Mouse (Mus musculus): ENCODE results near the gene Zfp61. TPM values are rescaled to one million over a fixed set of nuclear protein-coding genes. Genes with fewer than 3 reads are reported as not detected.

Gene Zfp61
- polyA plus RNA-seq (2012; rRNA removed), result 12.1 and 12.4 TPM in 2 replicates

- no peaks in the 10 kb centered on the region; the same call in 1 of the 2 replicates for H3K36me3 ChIP-seq (ENCODE audit: control insufficient read depth, insufficient read depth, low read length)
- H3K27ac ChIP-seq (ENCODE audit: control insufficient read depth, insufficient read depth, low read depth, low read length), result peak within 1 kb of the TSS; percentile 72
- H3K4me3 ChIP-seq (ENCODE audit: control insufficient read depth, low read depth, low read length), result peak within 1 kb of the TSS; percentile 38
- no peaks in the 10 kb centered on the region for H3K27me3 ChIP-seq (ENCODE audit: control insufficient read depth, insufficient read depth, low read length)
- TF ChIP-seq POLR2A (IDR thresholded peaks at IDR 0.05; ENCODE audit: control insufficient read depth, low read depth, low read length) (no peak), CTCF (IDR thresholded peaks at IDR 0.05; ENCODE audit: control insufficient read depth, insufficient read depth, insufficient replicate concordance, low read depth, low read length) (no peak)
- H3K4me1 ChIP-seq (ENCODE audit: control insufficient read depth, insufficient read depth, low read length), result peaks cover 8% of the 10 kb centered on the region
Observed at GRCm38 (mm10) chr7:24300771-24301282, at the start of gene Zfp61. Zfp61 (minus strand) TSS chr7:24301232.

GRCm38 (mm10) chr7:24348896-24349295 is 47.9 kb upstream of the Zfp61 start, which contains the start of gene Lypd5:
Lypd5 (plus strand) TSS chr7:24349196.
- Histone ChIP-seq H3K27me3 (ENCODE audit: control insufficient read depth, insufficient read depth, low read length) (no peaks in the 10 kb centered on the region), H3K36me3 (ENCODE audit: control insufficient read depth, insufficient read depth, low read length) (no peaks in the 10 kb centered on the region), H3K27ac (ENCODE audit: control insufficient read depth, insufficient read depth, low read depth, low read length) (no peak within 1 kb of the TSS), H3K4me1 (ENCODE audit: control insufficient read depth, insufficient read depth, low read length) (no peaks in the 10 kb centered on the region; the same call in none of the 2 replicates), H3K4me3 (ENCODE audit: control insufficient read depth, low read depth, low read length) (no peak within 1 kb of the TSS)
- TF ChIP-seq CTCF (IDR thresholded peaks at IDR 0.05; ENCODE audit: control insufficient read depth, insufficient read depth, insufficient replicate concordance, low read depth, low read length) (no peak), POLR2A (IDR thresholded peaks at IDR 0.05; ENCODE audit: control insufficient read depth, low read depth, low read length) (no peak)

GRCm38 (mm10) chr7:24346444-24346843 is 45.4 kb upstream of the Zfp61 start:
- TF ChIP-seq POLR2A (IDR thresholded peaks at IDR 0.05; ENCODE audit: control insufficient read depth, low read depth, low read length) (no peak), CTCF (IDR thresholded peaks at IDR 0.05; ENCODE audit: control insufficient read depth, insufficient read depth, insufficient replicate concordance, low read depth, low read length) (no peak)
- Histone ChIP-seq H3K36me3 (ENCODE audit: control insufficient read depth, insufficient read depth, low read length) (no peaks in the 10 kb centered on the region), H3K27me3 (ENCODE audit: control insufficient read depth, insufficient read depth, low read length) (no peaks in the 10 kb centered on the region), H3K4me1 (ENCODE audit: control insufficient read depth, insufficient read depth, low read length) (no peaks in the 10 kb centered on the region; the same call in 1 of the 2 replicates), H3K4me3 (ENCODE audit: control insufficient read depth, low read depth, low read length) (no peak overlapping the region), H3K27ac (ENCODE audit: control insufficient read depth, insufficient read depth, low read depth, low read length) (no peak overlapping the region)

GRCm38 (mm10) chr7:24343701-24344272 is 42.8 kb upstream of the Zfp61 start:
- H3K27me3 ChIP-seq (ENCODE audit: control insufficient read depth, insufficient read depth, low read length), result no peaks in the 10 kb centered on the region
- no peak overlapping the region for H3K27ac ChIP-seq (ENCODE audit: control insufficient read depth, insufficient read depth, low read depth, low read length)
- H3K4me3 ChIP-seq (ENCODE audit: control insufficient read depth, low read depth, low read length), result no peak overlapping the region
- H3K36me3 ChIP-seq (ENCODE audit: control insufficient read depth, insufficient read depth, low read length), result no peaks in the 10 kb centered on the region
- TF ChIP-seq CTCF (IDR thresholded peaks at IDR 0.05; ENCODE audit: control insufficient read depth, insufficient read depth, insufficient replicate concordance, low read depth, low read length) (no peak), POLR2A (IDR thresholded peaks at IDR 0.05; ENCODE audit: control insufficient read depth, low read depth, low read length) (no peak)
- H3K4me1 ChIP-seq (ENCODE audit: control insufficient read depth, insufficient read depth, low read length), result no peaks in the 10 kb centered on the region

GRCm38 (mm10) chr7:24338241-24338640 is 37.2 kb upstream of the Zfp61 start:
- Histone ChIP-seq H3K4me1 (ENCODE audit: control insufficient read depth, insufficient read depth, low read length) (peaks cover 5% of the 10 kb centered on the region), H3K27ac (ENCODE audit: control insufficient read depth, insufficient read depth, low read depth, low read length) (no peak overlapping the region), H3K36me3 (ENCODE audit: control insufficient read depth, insufficient read depth, low read length) (no peaks in the 10 kb centered on the region), H3K4me3 (ENCODE audit: control insufficient read depth, low read depth, low read length) (no peak overlapping the region), H3K27me3 (ENCODE audit: control insufficient read depth, insufficient read depth, low read length) (no peaks in the 10 kb centered on the region)
- TF ChIP-seq CTCF (IDR thresholded peaks at IDR 0.05; ENCODE audit: control insufficient read depth, insufficient read depth, insufficient replicate concordance, low read depth, low read length), result peak; percentile 9; the same call in 1 of the 2 replicates
- no peak for TF ChIP-seq POLR2A (IDR thresholded peaks at IDR 0.05; ENCODE audit: control insufficient read depth, low read depth, low read length)

GRCm38 (mm10) chr7:24335699-24336309 is 34.8 kb upstream of the Zfp61 start:
- no peak overlapping the region for H3K27ac ChIP-seq (ENCODE audit: control insufficient read depth, insufficient read depth, low read depth, low read length)
- H3K27me3 ChIP-seq (ENCODE audit: control insufficient read depth, insufficient read depth, low read length), result no peaks in the 10 kb centered on the region
- H3K4me3 ChIP-seq (ENCODE audit: control insufficient read depth, low read depth, low read length), result no peak overlapping the region
- no peak for TF ChIP-seq POLR2A (IDR thresholded peaks at IDR 0.05; ENCODE audit: control insufficient read depth, low read depth, low read length)
- no peak for TF ChIP-seq CTCF (IDR thresholded peaks at IDR 0.05; ENCODE audit: control insufficient read depth, insufficient read depth, insufficient replicate concordance, low read depth, low read length)
- H3K4me1 ChIP-seq (ENCODE audit: control insufficient read depth, insufficient read depth, low read length), result peaks cover 9% of the 10 kb centered on the region
- no peaks in the 10 kb centered on the region for H3K36me3 ChIP-seq (ENCODE audit: control insufficient read depth, insufficient read depth, low read length)

- H3K4me3 ChIP-seq (ENCODE audit: control insufficient read depth, low read depth, low read length), result peak within 1 kb of the TSS; percentile 97
- no peaks in the 10 kb centered on the region for H3K36me3 ChIP-seq (ENCODE audit: control insufficient read depth, insufficient read depth, low read length)
- peak within 1 kb of the TSS; percentile 27 for H3K27ac ChIP-seq (ENCODE audit: control insufficient read depth, insufficient read depth, low read depth, low read length)
- no peaks in the 10 kb centered on the region for H3K27me3 ChIP-seq (ENCODE audit: control insufficient read depth, insufficient read depth, low read length)
- peak; percentile 53; the same call in 1 of the 2 replicates for TF ChIP-seq POLR2A (IDR thresholded peaks at IDR 0.05; ENCODE audit: control insufficient read depth, low read depth, low read length)
- TF ChIP-seq CTCF (IDR thresholded peaks at IDR 0.05; ENCODE audit: control insufficient read depth, insufficient read depth, insufficient replicate concordance, low read depth, low read length), result no peak
- peaks cover 9% of the 10 kb centered on the region for H3K4me1 ChIP-seq (ENCODE audit: control insufficient read depth, insufficient read depth, low read length)
Observed at GRCm38 (mm10) chr7:24333304-24333986, 32.4 kb upstream of the Zfp61 start, which contains the start of gene Tescl. Tescl (minus strand) TSS chr7:24333936.
